Mouse (Mus musculus) midbrain, embryonic 12.5 days (tissue): ENCODE results near the gene Morn2. TPM values are rescaled to one million over a fixed set of nuclear protein-coding genes. Genes with fewer than 3 reads are reported as not detected.

Experiments
- ATAC-seq: fragments of 200-750 bp; cut with Nextera tagmentation; 2 replicates; pipeline ENCODE4 v1.8.0; 2017; ENCODE audit warnings: low read depth, moderate TSS enrichment, moderate library complexity; ENCODE audit not compliant: low FRiP score
- H3K27ac ChIP-seq: fragments of 300-500 bp; sonication (generic); replicated peaks from 2 replicates; pipeline ENCODE4 v1.5.1; 2016; ENCODE audit warnings: mild to moderate bottlenecking
- H3K27me3 ChIP-seq: fragments of 300-500 bp; sonication (generic); 2 replicates; pipeline ENCODE4 v1.6.1; 2016; ENCODE audit warnings: mild to moderate bottlenecking
- H3K36me3 ChIP-seq: fragments of 300-500 bp; sonication (generic); 2 replicates; pipeline ENCODE4 v1.6.1; 2016
- H3K4me1 ChIP-seq: fragments of 300-500 bp; sonication (generic); 2 replicates; pipeline ENCODE4 v1.6.1; 2016
- H3K4me2 ChIP-seq: fragments of 300-500 bp; sonication (generic); replicated peaks from 2 replicates; pipeline ENCODE4 v1.6.1; 2016; ENCODE audit warnings: mild to moderate bottlenecking, moderate library complexity
- H3K4me3 ChIP-seq: fragments of 300-500 bp; sonication (generic); 2 replicates; pipeline ENCODE4 v1.5.1; 2016; ENCODE audit warnings: mild to moderate bottlenecking
- H3K9ac ChIP-seq: fragments of 300-500 bp; sonication (generic); replicated peaks from 2 replicates; pipeline ENCODE4 v1.6.1; 2016; ENCODE audit warnings: mild to moderate bottlenecking, moderate library complexity
- H3K9me3 ChIP-seq: fragments of 300-500 bp; sonication (generic); 2 replicates; pipeline ENCODE4 v1.6.1; 2016; ENCODE audit warnings: mild to moderate bottlenecking
- WGBS: fragments of 180-500 bp; shearing (Covaris S2); methylation state at CpG from one replicate; pipeline ENCODE4 v1.1.7; 2016; 5-methylcytosine and 5-hydroxymethylcytosine counted together
- polyA plus RNA-seq: library from polyadenylated mRNA; unstranded; fragments of >200 nt; fragmentation: Nextera tagmentation; extraction: Ambion mirVana; gene quantifications from 2 replicates; pipeline ENCODE4 v1.2.1, GENCODE M21; 2016

The Morn2 gene
- polyA plus RNA-seq, 1 experiment from 2014 or later: 34.7 TPM

DNA sequence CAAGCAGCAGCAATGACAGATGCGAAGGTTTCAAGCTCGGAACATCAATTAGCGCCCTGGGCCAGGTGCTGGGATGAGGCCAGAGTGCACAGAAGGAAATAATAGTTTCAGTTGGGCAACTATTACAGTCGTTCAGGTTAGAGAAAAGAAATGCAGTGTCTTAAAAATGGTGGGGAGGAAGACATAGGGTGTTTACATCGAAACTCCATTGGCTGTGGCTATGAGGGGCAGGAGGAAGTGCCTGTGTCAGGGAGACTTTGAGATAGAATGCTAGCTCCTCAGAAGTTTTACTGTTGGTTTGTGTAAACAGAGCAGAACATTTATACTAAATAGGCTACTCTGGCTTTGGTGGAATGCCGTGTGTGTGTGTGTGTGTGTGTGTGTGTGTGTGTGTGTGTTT is 2.0 kb upstream of the Morn2 start:
- 92% methylated on average over 6 of the region's 6 CpGs for WGBS
- no peak overlapping the region for H3K27ac ChIP-seq
- no peaks in the 10 kb centered on the region for H3K27me3 ChIP-seq
- no peaks in the 10 kb centered on the region for H3K36me3 ChIP-seq
- no peak overlapping the region for H3K9ac ChIP-seq
- no peak for ATAC-seq
- H3K9me3 ChIP-seq: no peaks in the 10 kb centered on the region
- no peak overlapping the region for H3K4me2 ChIP-seq
- peaks cover 15% of the 10 kb centered on the region for H3K4me1 ChIP-seq
- no peak overlapping the region for H3K4me3 ChIP-seq

DNA sequence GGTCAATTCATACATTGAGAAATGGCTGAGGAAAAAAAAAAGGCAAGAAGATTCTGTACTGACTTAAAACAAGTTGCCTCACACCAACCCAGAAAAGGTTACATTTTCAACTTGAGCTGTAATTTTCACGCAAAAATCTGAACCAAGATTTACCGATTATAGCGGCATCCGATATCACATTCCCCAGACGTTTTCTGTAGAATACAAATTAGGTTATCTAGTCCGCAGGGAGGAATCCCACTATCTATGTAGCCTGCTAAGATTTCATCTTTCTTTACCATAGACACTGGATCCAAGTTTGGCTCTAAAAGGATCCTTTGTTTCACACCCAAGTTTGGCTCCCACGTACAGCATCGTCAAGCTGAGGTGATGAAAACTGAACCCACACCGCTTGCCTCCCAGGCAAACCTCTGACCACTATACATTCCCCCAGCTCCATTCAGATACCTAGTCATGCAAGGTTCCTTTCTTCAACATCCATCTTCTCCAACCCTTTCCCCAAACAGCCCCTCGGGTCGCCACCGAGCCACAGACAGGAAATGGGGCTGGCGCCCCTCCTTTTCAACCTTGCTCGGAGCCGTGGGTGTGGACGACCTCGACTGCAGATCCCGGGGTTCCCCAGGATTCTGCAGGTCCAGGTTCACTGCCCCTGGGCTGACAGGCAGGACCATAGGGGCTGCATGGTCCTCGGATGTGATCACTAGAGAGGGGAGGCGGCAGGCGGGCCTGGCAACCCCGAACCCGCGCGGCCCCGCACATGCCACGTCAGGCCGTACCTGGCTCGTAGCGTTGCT is 526 bp upstream of the Morn2 start:
- WGBS: under 1% methylated on average over 30 of the region's 30 CpGs
- Histone ChIP-seq H3K4me1 (peaks cover 15% of the 10 kb centered on the region), H3K27me3 (no peaks in the 10 kb centered on the region), H3K4me3 (peak overlapping the region; percentile 88), H3K9ac (peak overlapping the region; percentile 92), H3K27ac (peak overlapping the region; percentile 91), H3K9me3 (no peaks in the 10 kb centered on the region), H3K4me2 (peak overlapping the region; percentile 75), H3K36me3 (no peaks in the 10 kb centered on the region)
- ATAC-seq: no peak

DNA sequence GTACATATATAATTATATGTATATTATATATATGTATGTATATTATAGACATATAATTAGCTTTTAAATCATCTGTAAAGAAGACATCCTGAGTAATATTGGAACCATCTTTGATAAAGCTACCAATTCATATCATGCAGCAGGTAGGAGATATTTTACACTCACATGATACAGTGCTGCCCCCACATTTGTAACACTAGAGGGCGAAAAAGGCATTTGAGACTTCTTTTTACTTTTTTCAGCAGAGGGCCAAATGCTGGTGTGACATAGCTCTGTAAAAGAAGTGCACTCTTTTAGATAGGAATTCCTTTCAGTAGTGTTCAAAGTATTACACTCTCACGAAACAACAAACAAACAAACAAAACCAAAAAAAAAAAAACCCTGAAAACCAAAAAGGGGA is 1.1 kb downstream of the Morn2 start:
- H3K4me1 ChIP-seq: peaks cover 15% of the 10 kb centered on the region
- WGBS: 33% methylated on average over 2 of the region's 2 CpGs
- no peak overlapping the region for H3K27ac ChIP-seq
- H3K9me3 ChIP-seq: no peaks in the 10 kb centered on the region
- ATAC-seq: no peak
- no peak overlapping the region for H3K4me3 ChIP-seq
- H3K9ac ChIP-seq: no peak overlapping the region
- no peak overlapping the region for H3K4me2 ChIP-seq
- no peaks in the 10 kb centered on the region for H3K36me3 ChIP-seq
- H3K27me3 ChIP-seq: no peaks in the 10 kb centered on the region

DNA sequence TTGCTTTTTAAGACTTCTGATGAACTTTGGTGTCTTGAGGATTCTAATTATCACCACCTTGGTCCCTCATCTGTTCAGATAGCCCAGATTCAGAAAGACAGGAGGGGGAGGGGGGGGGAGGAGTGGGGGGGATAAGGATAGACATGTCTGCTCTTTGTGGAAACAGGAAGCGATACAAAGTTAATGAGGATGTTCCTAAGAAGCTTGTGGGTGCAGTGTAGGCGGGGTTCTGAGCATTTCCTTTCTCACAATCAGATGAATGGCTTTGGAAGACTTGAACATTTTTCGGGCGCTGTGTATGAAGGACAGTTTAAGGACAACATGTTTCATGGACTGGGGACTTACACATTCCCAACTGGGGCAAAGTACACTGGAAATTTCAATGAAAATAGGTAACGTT is 5.3 kb downstream of the Morn2 start:
- ATAC-seq: no peak
- H3K4me1 ChIP-seq: no peaks in the 10 kb centered on the region
- H3K4me2 ChIP-seq: no peak overlapping the region
- H3K9ac ChIP-seq: no peak overlapping the region
- H3K27me3 ChIP-seq: no peaks in the 10 kb centered on the region
- WGBS: 94% methylated on average over 5 of the region's 5 CpGs
- H3K36me3 ChIP-seq: no peaks in the 10 kb centered on the region
- no peak overlapping the region for H3K4me3 ChIP-seq
- no peaks in the 10 kb centered on the region for H3K9me3 ChIP-seq
- no peak overlapping the region for H3K27ac ChIP-seq

- no peaks in the 10 kb centered on the region for H3K36me3 ChIP-seq
- no peaks in the 10 kb centered on the region for H3K4me1 ChIP-seq
- H3K4me3 ChIP-seq: no peak overlapping the region
- H3K27me3 ChIP-seq: no peaks in the 10 kb centered on the region
- no peaks in the 10 kb centered on the region for H3K9me3 ChIP-seq
- no peak overlapping the region for H3K4me2 ChIP-seq
- no peak for ATAC-seq
- 94% methylated on average over 5 of the region's 5 CpGs for WGBS
- H3K27ac ChIP-seq: no peak overlapping the region
- H3K9ac ChIP-seq: no peak overlapping the region
Observed at GRCm38 (mm10) chr17:80298844-80299243, 8.8 kb downstream of the Morn2 start.

- H3K9me3 ChIP-seq: no peaks in the 10 kb centered on the region
- H3K4me2 ChIP-seq: no peak within 1 kb of the TSS
- H3K4me3 ChIP-seq: no peak within 1 kb of the TSS
- H3K36me3 ChIP-seq: no peaks in the 10 kb centered on the region
- H3K27me3 ChIP-seq: no peaks in the 10 kb centered on the region
- no peak within 1 kb of the TSS for H3K9ac ChIP-seq
- 86% methylated on average over 1 of the region's 1 CpGs for WGBS
- peaks cover 6% of the 10 kb centered on the region for H3K4me1 ChIP-seq
- ATAC-seq: no peak
- H3K27ac ChIP-seq: no peak within 1 kb of the TSS
Observed at GRCm38 (mm10) chr17:80307251-80307650, 17.2 kb downstream of the Morn2 start, which contains the start of gene Arhgef33. Arhgef33 (plus strand) TSS chr17:80307407.

DNA sequence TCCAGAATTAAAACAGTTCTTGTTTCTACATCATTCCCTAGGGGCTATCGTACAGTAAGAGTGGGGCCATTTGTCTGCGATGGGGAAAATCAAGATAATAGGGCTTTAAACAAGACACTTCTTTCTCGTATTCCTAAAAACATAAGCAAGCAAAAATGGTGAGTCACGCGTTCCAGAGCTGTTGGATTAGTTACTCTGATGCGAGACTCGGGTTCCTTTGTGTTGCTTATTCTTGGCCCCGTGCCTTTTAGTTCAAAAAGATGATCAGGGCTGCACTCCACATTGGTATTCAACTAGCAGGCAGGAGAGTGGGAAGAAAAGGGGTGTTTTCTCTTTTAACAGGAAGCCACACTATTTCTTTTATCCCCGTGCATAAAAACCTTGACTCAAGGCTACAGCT is 21.8 kb downstream of the Morn2 start:
- ATAC-seq: no peak
- 63% methylated on average over 9 of the region's 9 CpGs for WGBS

DNA sequence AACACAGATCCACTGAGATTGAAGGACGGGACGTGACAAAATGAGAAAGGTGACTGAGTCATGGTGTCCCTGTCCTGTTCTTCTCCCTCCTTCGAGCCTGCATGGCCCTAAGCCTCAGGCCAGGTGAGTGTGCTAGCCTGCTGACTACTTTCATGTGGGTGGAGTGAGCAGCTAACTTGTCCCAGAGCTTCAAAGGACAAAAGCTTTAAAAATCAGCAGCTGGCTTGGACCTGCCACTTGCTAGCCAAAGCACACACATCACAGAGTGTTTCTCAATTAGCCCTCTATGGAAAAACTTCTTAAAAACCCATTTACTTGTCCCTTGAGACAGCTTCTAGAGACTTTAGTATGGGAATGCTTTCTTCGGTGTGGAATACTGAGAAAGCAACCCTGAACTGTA is 22.4 kb downstream of the Morn2 start:
- Histone ChIP-seq H3K36me3 (no peaks in the 10 kb centered on the region), H3K27ac (no peak overlapping the region), H3K9me3 (no peaks in the 10 kb centered on the region), H3K4me1 (peaks cover 7% of the 10 kb centered on the region), H3K4me3 (no peak overlapping the region), H3K4me2 (no peak overlapping the region), H3K27me3 (no peaks in the 10 kb centered on the region), H3K9ac (no peak overlapping the region)
- no peak for ATAC-seq
- WGBS: 89% methylated on average over 4 of the region's 4 CpGs

More for the DNA sequence above, 21.8 kb downstream of the Morn2 start:
- Histone ChIP-seq H3K9ac (no peak overlapping the region), H3K4me3 (no peak overlapping the region), H3K27ac (no peak overlapping the region), H3K4me1 (peaks cover 7% of the 10 kb centered on the region), H3K9me3 (no peaks in the 10 kb centered on the region), H3K36me3 (no peaks in the 10 kb centered on the region), H3K27me3 (no peaks in the 10 kb centered on the region), H3K4me2 (no peak overlapping the region)

- ATAC-seq: no peak
Observed at GRCm38 (mm10) chr17:80322228-80322627, 32.2 kb downstream of the Morn2 start.

GRCm38 (mm10) chr17:80323015-80323414 is 33.0 kb downstream of the Morn2 start:
- Histone ChIP-seq H3K9ac (no peak overlapping the region), H3K27ac (no peak overlapping the region), H3K27me3 (no peaks in the 10 kb centered on the region), H3K36me3 (no peaks in the 10 kb centered on the region), H3K4me2 (no peak overlapping the region), H3K4me1 (0 out of 2 replicates have a peak, but pooled peaks cover 2% of the 10 kb centered on the region), H3K9me3 (no peaks in the 10 kb centered on the region), H3K4me3 (no peak overlapping the region)
- no peak for ATAC-seq
- WGBS: 84% methylated on average over 4 of the region's 4 CpGs

More at GRCm38 (mm10) chr17:80322228-80322627, 32.2 kb downstream of the Morn2 start:
- Histone ChIP-seq H3K4me2 (no peak overlapping the region), H3K9me3 (no peaks in the 10 kb centered on the region), H3K36me3 (no peaks in the 10 kb centered on the region), H3K27me3 (no peaks in the 10 kb centered on the region), H3K4me1 (0 out of 2 replicates have a peak, but pooled peaks cover 2% of the 10 kb centered on the region), H3K4me3 (no peak overlapping the region), H3K27ac (no peak overlapping the region), H3K9ac (no peak overlapping the region)
- 88% methylated on average over 6 of the region's 6 CpGs for WGBS

GRCm38 (mm10) chr17:80323658-80324057 is 33.7 kb downstream of the Morn2 start:
- Histone ChIP-seq H3K9me3 (no peaks in the 10 kb centered on the region), H3K4me2 (no peak overlapping the region), H3K9ac (no peak overlapping the region), H3K4me1 (0 out of 2 replicates have a peak, but pooled peaks cover 2% of the 10 kb centered on the region), H3K27me3 (no peaks in the 10 kb centered on the region), H3K36me3 (no peaks in the 10 kb centered on the region), H3K27ac (no peak overlapping the region), H3K4me3 (no peak overlapping the region)
- 82% methylated on average over 8 of the region's 8 CpGs for WGBS
- no peak for ATAC-seq

DNA sequence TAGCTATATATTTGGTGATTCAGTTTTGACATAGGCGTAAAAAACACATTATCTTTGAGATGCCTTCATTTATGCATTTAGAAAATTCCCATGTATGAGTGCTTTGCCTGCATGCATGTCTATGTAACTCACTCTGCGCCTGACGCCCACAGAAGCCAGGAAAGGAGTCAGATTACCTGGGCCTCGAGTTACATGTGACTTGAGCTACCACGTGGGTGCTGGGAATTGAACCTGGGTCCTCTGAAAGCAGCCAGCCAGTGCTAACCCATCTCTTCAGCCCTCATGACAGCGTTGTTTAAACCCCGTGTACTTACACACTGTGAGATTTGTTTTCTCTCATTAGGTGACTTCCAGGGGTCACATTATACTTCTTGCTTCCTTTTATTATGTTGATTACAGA is 34.5 kb downstream of the Morn2 start:
- 0 out of 2 replicates have a peak, but pooled peaks cover 2% of the 10 kb centered on the region for H3K4me1 ChIP-seq
- H3K4me2 ChIP-seq: no peak overlapping the region
- H3K27ac ChIP-seq: no peak overlapping the region
- H3K9ac ChIP-seq: no peak overlapping the region
- ATAC-seq: no peak
- no peaks in the 10 kb centered on the region for H3K36me3 ChIP-seq
- H3K27me3 ChIP-seq: no peaks in the 10 kb centered on the region
- no peak overlapping the region for H3K4me3 ChIP-seq
- 89% methylated on average over 7 of the region's 7 CpGs for WGBS
- no peaks in the 10 kb centered on the region for H3K9me3 ChIP-seq
